Mouse (Mus musculus) ES-CJ7 (cell line): ENCODE data around the gene Bub3.

Experiments used
- DNase-seq: peaks from one replicate; pipeline ENCODE4 v3.0.0; 2011; ENCODE audit warnings: low read depth, low spot score

Gene Bub3

DNA sequence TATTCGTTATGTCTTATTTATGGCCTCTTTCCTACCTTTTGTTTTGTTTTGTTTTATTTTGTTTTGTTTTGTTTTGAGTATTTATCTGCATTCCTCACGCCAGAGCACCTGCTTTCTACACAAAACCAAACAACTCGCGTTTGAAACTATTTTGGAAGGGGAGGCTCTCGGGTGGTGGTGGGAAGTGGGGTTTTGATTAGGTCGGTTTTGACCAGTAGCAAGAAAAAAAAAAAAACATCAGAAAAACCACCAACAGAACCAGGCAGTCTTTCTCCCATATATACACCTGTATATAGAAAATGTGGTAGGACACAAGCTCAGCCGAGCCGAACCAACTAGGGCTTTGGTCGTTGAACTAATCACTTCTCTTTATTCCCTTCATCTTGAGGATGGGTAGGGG, 3.9 kb upstream of the Bub3 start:
- no peak for DNase-seq

DNA sequence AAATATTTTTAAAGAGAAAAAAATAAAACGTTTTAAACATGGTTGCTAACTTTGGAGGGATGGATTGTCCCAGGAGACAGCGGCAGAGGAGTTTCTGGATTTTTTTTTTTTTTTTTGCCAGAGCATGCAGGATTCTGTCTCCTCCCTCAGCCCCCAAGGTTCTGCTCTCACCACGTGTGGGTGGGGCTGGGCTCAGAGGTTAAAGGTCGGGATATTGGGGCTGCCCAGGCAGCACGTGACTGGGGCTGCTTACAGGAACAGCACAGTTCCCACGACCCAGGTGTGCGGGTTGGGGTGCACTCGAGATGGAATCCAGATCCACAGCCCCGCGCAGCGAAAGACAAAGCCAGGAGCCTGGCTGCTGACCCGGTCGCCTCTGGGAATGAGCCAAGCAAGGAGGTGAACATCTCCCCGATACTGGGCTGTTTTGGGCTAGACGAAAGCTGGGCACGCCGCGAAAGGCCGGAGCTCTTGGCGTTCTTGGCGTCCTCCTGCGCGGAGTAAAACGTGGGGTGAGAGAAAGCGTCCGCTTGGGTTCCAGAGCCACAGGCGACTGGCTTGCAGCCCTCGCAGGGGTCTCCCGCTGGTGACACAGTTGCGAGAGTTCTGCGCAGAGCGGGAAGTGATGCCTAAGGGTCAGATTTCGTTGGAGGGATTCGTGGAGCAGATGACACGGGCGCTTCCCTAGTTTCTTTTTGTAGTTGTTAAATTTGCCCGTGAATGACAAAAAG, 3.3 kb upstream of the Bub3 start:
- DNase-seq = peak; percentile 87

DNA sequence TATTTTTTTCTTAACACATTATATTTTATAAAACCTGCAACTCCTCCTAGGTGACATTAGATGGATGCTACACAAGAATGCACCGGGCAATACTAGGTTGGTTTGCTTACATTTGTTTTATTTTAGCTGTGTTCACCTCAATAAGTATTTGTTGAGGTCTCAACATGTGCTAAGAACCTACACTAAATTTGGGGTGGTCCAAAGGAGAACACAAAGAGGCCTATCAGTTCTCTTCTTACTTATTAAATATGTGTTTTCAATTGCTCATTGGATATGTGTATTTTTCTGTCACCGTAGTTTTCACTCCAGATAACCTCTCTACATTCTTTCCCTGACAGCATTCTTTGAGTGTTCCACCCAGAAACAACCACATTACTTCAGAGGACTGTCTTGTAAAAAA, 2.3 kb upstream of the Bub3 start:
- DNase-seq = no peak

DNA sequence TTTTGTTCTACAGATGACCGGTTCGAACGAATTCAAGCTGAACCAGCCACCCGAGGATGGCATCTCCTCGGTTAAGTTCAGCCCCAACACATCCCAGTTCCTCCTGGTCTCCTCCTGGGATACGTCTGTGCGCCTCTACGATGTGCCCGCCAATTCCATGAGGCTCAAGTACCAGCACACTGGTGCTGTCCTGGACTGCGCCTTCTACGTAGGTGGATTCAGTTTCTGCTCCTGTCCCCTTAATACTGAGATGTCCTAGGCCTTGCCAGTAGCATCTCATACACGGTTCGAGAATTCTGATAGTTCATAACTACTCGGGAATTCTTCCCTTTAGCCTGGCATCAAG, 648 bp downstream of the Bub3 start:
- peak; percentile 48 for DNase-seq

DNA sequence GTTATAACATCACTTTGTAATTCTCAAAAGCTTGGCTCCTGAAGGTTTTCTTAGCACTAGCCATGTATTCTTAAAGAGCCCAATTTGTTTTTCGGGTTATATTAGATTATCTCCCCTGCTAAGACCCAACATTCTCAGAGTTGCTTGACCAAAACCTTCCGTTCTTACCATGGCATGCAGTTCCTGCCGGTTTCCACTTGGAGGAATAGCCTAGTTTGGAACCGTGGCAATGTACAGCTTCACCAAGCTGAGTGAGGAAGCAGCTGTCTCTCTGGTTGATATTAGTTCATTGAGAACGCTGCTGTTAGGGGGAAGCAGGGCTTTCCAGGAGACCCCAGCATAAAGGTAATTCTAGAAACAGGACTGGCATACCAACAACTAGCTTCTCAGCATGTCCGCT, 15.2 kb downstream of the Bub3 start:
- DNase-seq = no peak

DNA sequence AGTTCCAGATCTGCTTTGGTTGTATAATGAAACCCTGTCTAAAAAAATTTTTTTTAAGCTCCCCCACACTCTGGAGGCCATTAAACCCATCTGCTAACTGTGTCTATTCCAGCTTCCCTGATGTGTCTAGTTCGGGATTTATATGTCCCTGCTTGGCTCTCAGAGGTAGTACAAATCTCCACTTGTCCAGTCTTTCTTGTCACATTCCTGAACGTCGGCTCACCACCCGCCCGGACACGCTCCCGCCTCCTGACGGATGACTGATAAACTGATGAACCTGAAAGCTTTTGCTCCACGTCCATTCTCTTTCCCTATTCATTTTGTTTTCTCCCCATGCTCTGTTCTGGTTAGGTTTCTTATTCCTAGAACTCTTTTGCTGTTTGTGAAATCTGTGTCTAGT, 22.2 kb downstream of the Bub3 start:
- DNase-seq = no peak

DNA sequence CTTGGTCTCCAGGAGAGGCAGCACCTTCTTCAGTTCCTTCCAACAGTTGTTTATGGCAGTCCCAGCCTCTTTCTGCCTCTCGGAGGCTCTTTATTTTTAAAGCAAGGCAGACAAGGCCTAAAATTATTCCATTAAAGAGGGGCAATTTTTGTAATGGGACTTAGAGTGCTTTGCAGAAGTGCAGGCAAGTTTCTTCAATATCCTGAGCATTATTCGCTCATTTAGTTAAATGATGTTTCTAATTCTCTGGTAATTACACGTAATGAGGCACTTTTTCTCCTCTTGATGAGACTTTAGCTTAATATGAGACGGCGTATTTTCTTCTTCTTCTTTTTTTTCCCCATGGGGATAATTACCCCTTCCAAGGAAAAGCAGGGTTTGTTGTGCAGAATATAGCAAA, 25.5 kb downstream of the Bub3 start:
- DNase-seq = no peak

DNA sequence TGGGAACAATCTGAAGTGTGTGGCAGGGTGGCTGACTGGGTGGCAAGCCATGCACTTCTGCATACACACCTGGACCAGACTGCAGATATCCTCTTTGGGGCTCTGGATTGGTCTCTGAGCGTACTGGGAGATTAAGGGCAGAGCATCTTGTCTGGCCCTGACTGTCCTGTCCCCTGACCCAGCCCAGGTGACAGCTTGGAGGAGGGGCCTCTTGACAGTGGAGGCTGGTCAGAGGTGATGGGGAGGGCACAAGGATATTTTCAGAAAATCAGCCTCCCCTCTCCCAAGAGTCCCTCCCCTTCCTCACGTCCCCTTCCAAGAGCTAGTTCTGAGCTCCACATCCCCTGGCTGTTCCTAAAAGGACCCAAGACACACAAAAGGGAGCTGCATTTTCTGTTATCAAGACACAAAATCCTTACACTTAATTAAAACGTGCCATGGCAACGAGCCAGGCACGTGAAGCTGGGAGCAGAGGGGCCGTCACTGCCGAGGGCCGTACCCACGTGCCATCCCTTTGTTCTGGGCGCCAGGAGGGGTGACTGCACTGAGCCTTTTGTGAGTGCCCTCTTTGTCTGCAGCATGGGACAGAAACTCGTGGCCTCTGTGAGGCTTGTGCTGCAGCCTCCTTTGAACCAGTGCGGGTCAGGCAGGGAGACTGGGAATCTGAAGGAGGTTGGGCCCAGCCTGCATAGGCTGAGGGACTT, 37.9 kb downstream of the Bub3 start:
- DNase-seq = no peak

DNA sequence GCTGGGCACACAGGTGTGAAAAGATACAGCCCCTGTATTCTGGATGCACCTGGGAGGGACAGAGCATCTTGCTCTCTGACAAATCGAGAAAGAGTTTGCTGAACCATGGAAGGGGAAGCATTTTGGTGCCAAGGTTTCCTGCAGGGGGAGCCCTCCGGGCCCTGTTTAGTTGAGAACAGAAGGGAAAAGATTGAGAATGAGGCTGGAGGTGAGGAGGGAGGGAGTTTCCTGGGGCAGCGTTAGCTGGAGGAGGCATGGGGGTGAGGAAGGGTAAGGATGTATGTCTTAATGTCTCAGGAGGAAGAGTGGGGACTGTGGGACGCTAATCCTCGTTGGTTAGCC, 38.4 kb downstream of the Bub3 start:
- DNase-seq = peak; percentile 42

DNA sequence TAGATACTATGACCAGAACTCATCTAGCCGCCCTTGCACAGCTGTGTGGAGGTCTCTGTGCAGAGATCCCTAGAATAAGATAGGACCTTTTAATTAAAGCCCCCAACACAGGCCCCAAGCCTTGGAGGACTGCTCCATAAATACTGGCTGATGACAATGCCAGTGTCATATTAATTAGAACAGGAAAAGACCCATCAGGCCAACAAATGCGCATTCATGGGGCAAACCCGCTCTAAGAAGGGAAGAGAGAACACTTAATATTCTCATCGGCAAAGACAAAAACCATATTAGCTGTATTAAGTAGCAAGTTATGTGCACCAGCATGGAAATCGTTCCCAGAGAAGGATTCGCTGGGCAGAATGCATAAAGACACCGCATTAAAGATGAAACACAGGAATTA, 42.1 kb downstream of the Bub3 start:
- no peak for DNase-seq

DNA sequence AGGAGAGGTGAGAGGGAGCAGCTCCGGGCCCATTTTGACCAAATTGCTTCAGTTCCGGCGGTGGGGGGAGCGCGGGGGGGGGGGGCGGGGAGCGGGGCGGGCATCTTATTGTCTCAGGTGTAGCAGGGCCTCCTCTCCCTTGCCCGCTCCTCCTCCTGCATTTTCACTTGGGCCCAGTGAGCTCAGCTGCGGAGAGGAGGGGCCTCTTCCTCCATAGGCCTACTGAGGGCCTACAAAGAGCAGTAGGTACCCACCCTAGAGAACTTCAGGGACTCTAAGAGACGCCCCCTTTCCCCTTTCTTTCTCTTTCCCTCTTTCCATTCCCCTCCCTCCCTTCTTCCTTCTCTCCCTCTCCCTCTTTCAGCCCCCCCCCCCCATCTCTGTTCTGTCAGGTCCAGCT, 43.2 kb downstream of the Bub3 start:
- DNase-seq = peak; percentile 11

DNA sequence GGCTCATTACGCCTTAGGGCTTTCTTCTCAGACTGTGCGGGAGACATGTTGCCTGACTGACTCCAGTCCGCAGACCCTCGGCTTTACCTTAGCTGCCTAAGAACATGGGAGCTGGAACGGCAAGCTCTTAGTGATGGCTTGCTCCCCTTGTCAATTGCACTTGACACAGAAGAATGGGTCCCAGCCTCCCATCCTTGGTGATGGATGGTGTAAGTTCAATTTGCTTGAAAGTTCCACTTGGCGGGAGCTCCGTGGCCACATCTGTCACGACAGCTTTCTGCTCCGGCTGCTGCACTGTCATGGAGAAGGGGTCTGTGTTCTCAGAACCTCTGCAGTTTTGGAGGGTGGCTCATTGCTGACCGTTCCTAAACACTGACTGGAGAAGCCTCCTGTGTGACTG, 44.9 kb downstream of the Bub3 start:
- DNase-seq = no peak

DNA sequence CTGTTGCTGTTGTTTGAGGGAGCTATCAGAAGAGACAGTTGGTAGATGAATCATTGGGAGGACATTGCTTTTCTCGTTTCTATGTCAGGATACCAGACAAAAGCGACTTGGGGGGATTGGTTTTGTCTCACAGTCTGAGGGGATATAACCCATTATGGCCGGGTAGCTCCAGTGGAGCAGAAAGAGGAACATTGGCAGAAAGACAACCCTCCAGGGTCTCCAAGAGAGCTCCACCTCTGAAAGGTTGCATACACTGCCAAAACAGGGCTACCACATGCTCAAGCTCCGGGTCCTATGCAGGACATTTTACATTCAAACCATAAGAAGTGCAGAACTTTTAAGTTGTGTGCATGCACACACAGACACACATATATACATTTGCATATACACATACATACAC, 45.5 kb downstream of the Bub3 start:
- no peak for DNase-seq

DNA sequence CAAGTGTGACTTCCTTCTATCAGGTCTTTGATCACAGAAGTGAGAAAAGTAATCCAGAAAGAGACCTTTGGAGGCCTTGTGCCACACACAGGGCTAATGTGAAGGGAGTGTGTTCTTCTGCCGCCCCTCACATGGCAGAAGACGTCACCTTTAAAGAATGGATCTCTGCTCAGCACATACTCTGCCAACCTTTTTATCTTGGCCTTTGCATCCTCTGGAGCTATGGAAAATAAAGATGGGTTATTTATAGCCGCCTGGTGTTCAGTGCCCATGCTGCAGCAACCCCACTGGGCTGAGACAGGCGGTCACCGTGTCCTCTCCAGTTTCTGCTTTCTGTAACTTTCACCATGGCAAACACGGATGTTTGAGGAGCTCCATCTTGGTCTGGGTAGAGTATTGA, 48.0 kb downstream of the Bub3 start:
- no peak for DNase-seq

DNA sequence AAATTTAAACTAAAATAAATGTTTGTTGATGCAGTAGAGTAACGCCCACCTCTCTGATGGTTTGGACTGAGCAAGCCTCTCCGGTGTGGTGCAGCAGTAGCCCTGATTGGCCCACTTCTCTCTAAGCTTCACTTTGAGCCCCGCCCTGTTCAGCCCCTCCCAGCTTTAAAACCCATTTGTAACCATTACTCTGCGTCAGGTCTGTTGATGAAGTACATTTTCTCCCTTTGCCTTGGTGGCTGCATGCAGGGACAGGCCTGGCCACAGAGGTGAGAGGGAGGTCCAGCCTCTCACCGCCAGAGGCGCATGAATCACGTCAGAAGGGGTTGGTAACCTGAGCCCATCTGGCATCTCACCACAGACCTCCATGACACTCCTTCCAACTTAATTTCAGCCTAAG, 49.7 kb downstream of the Bub3 start:
- DNase-seq = peak; percentile 49
